In the genomic region with DNA sequence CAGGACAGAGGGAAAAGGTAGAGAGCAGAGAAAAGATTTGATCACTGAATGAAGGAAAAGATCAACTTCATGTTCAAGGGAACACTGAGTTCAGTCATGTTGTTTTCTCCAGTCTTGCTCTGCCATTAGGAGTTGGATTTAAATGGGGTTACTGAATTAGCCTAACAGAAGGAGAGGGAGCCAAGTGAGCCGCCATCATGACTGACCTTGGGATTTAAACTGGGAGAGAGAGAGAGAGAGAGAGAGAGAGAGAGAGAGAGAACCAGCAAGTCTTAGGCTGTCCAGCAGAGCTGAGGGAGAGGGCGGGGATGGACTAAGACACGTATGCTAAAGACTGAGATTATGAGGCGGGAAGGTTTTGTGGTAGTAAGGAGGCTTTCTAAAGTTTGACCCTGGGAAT, we compare ENCODE assay signal across 32 mouse cellular contexts. TPM values are rescaled to one million over a fixed set of nuclear protein-coding genes. Genes with fewer than 3 reads are reported as not detected.
"Had no signal": no experiment of that assay in that cellular context is flagged by ENCODE, and none has a peak within 500 bp of the region (broad histone marks: within the 10 kb centered on the region; RNA-seq: fewer than 3 reads in every experiment).

No protein-coding gene starts in this region.

- H3K27ac ChIP-seq: embryonic facial prominence, embryonic 10.5 days; embryonic facial prominence, embryonic 12.5 days; embryonic facial prominence, embryonic 13.5 days; embryonic facial prominence, embryonic 15.5 days; forebrain, embryonic 10.5 days; forebrain, embryonic 12.5 days; forebrain, embryonic 13.5 days; forebrain, embryonic 15.5 days; gastrocnemius, adult 2 months; heart, adult 2 months; heart, embryonic 10.5 days had no signal

- H3K4me3 ChIP-seq: embryonic facial prominence, embryonic 10.5 days; embryonic facial prominence, embryonic 12.5 days; embryonic facial prominence, embryonic 13.5 days; embryonic facial prominence, embryonic 15.5 days; erythroblast, embryonic 14.5 days; forebrain, embryonic 10.5 days; forebrain, embryonic 12.5 days; forebrain, embryonic 13.5 days; forebrain, embryonic 15.5 days; gastrocnemius, adult 2 months; heart, adult 2 months; heart, embryonic 10.5 days had no signal

- ATAC-seq: forebrain, embryonic 13.5 days; forebrain, embryonic 14.5 days; forebrain, embryonic 15.5 days; forebrain, embryonic 16.5 days; forebrain, postnatal 0 days had no signal

- H3K9me3 ChIP-seq: embryonic facial prominence, embryonic 10.5 days; embryonic facial prominence, embryonic 12.5 days; embryonic facial prominence, embryonic 13.5 days; embryonic facial prominence, embryonic 15.5 days; forebrain, embryonic 10.5 days; forebrain, embryonic 12.5 days; forebrain, embryonic 13.5 days; forebrain, embryonic 15.5 days; heart, embryonic 10.5 days had no signal

- H3K4me2 ChIP-seq: embryonic facial prominence, embryonic 12.5 days; embryonic facial prominence, embryonic 13.5 days; embryonic facial prominence, embryonic 15.5 days; forebrain, embryonic 12.5 days; forebrain, embryonic 13.5 days; forebrain, embryonic 15.5 days had no signal

- H3K9ac ChIP-seq: embryonic facial prominence, embryonic 12.5 days; embryonic facial prominence, embryonic 13.5 days; embryonic facial prominence, embryonic 15.5 days; forebrain, embryonic 12.5 days; forebrain, embryonic 13.5 days; forebrain, embryonic 15.5 days; forebrain, postnatal 0 days had no signal

- H3K36me3 ChIP-seq: embryonic facial prominence, embryonic 10.5 days; embryonic facial prominence, embryonic 12.5 days; embryonic facial prominence, embryonic 13.5 days; embryonic facial prominence, embryonic 15.5 days; forebrain, embryonic 10.5 days; forebrain, embryonic 12.5 days; forebrain, embryonic 15.5 days; heart, embryonic 10.5 days had no signal

- H3K27me3 ChIP-seq: embryonic facial prominence, embryonic 12.5 days; embryonic facial prominence, embryonic 13.5 days; embryonic facial prominence, embryonic 15.5 days; forebrain, embryonic 12.5 days; forebrain, embryonic 13.5 days; forebrain, embryonic 15.5 days had no signal

- DNase-seq: cerebellum, postnatal 10 days; cerebellum, postnatal 14 days; cerebellum, postnatal 25 days; cerebellum, postnatal 36 days; embryo, embryonic 11 days; forebrain, postnatal 0 days; gastrocnemius, adult 2 months; gastrocnemius, postnatal 10 days; gastrocnemius, postnatal 14 days; gastrocnemius, postnatal 25 days; gastrocnemius, postnatal 36 days; heart, adult 11 months; heart, adult 18-20 months; heart, adult 2 months had no signal

- H3K4me1 ChIP-seq: embryonic facial prominence, embryonic 10.5 days; embryonic facial prominence, embryonic 12.5 days; embryonic facial prominence, embryonic 13.5 days; embryonic facial prominence, embryonic 15.5 days; forebrain, embryonic 10.5 days; forebrain, embryonic 12.5 days; forebrain, embryonic 13.5 days; forebrain, embryonic 15.5 days had no signal

RNA-seq across cellular contexts. Expression of a gene that starts 24.2 kb away (rescaled TPM):
- polyA plus RNA-seq: cortical plate, adult 2 months; embryonic facial prominence, embryonic 10.5 days; embryonic facial prominence, embryonic 11.5 days; embryonic facial prominence, embryonic 12.5 days; embryonic facial prominence, embryonic 13.5 days; embryonic facial prominence, embryonic 14.5 days; embryonic facial prominence, embryonic 15.5 days; erythroblast, embryonic 14.5 days; forebrain, embryonic 10.5 days; forebrain, embryonic 11.5 days; forebrain, embryonic 12.5 days; forebrain, embryonic 13.5 days; forebrain, embryonic 14.5 days; forebrain, embryonic 15.5 days; forebrain, embryonic 16.5 days; forebrain, postnatal 0 days; frontal cortex, adult 2 months; gonadal fat pad, adult 2 months; heart, adult 2 months; heart, embryonic 10.5 days had no signal
